Mouse (Mus musculus): ENCODE measurements at regions not wholly inside any gene's neighbourhood (a gene's known extent, or its start where the extent isn't known, plus 50 kb on each side); places are given as distances from the start of the nearest gene placed in this dataset.
A peak's percentile ranks its signal among the peaks of the same experiment; 100 is the strongest.

- Histone ChIP-seq H3K36me3 (ENCODE audit: control insufficient read depth, insufficient read depth, low read length) (0 out of 2 replicates have a peak, but pooled peaks cover 3% of the 10 kb centered on the region), H3K9me3 (ENCODE audit: control insufficient read depth, low read length) (no peaks in the 10 kb centered on the region), H3K4me3 (ENCODE audit: control insufficient read depth in 1 of 2, insufficient read depth in 1 of 2, low read depth in 1 of 2, low read length in 2 of 2) (no peak overlapping the region), H3K27ac (replicated peaks in 1 of 2; ENCODE audit: control insufficient read depth in 1 of 2, insufficient read depth in 1 of 2, low read depth in 2 of 2, low read length in 2 of 2) (no peak overlapping the region), H3K27me3 (ENCODE audit: control insufficient read depth, insufficient read depth, low read length) (no peaks in the 10 kb centered on the region), H3K4me1 (ENCODE audit: control insufficient read depth in 2 of 2, insufficient read depth in 2 of 2, low read length in 2 of 2) (peaks cover 12 to 15% of the 10 kb centered on the region in 2 experiments; a peak in 3 of 4 replicates), H3K9ac (ENCODE audit: low read length) (no peak overlapping the region), H3K4me2 (ENCODE audit: low read length) (no peak overlapping the region)
- ATAC-seq (ENCODE audit: insufficient number of reproducible peaks, insufficient read depth, low FRiP score, low read depth), result no peak
- WGBS, result 67% methylated on average over 9 of the region's 9 CpGs
Observed at GRCm38 (mm10) chr11:113122137-113122536, 340.1 kb downstream of the Sox9 start.

GRCm38 (mm10) chr11:113122964-113123363 lies 340.9 kb downstream of the Sox9 start:
- Histone ChIP-seq H3K9me3 (ENCODE audit: control insufficient read depth, low read length) (no peaks in the 10 kb centered on the region), H3K36me3 (ENCODE audit: control insufficient read depth, insufficient read depth, low read length) (0 out of 2 replicates have a peak, but pooled peaks cover 3% of the 10 kb centered on the region), H3K4me3 (ENCODE audit: control insufficient read depth in 1 of 2, insufficient read depth in 1 of 2, low read depth in 1 of 2, low read length in 2 of 2) (no peak overlapping the region), H3K4me2 (ENCODE audit: low read length) (no peak overlapping the region), H3K4me1 (ENCODE audit: control insufficient read depth in 2 of 2, insufficient read depth in 2 of 2, low read length in 2 of 2) (peaks cover 12 to 15% of the 10 kb centered on the region in 2 experiments; a peak in 3 of 4 replicates), H3K27ac (replicated peaks in 1 of 2; ENCODE audit: control insufficient read depth in 1 of 2, insufficient read depth in 1 of 2, low read depth in 2 of 2, low read length in 2 of 2) (no peak overlapping the region), H3K27me3 (ENCODE audit: control insufficient read depth, insufficient read depth, low read length) (no peaks in the 10 kb centered on the region), H3K9ac (ENCODE audit: low read length) (no peak overlapping the region)
- ATAC-seq (ENCODE audit: insufficient number of reproducible peaks, insufficient read depth, low FRiP score, low read depth), result no peak
- WGBS, result 43% methylated on average over 2 of the region's 2 CpGs

GRCm38 (mm10) chr11:113125832-113126231 lies 343.8 kb downstream of the Sox9 start:
- Histone ChIP-seq H3K27ac (replicated peaks in 1 of 2; ENCODE audit: control insufficient read depth in 1 of 2, insufficient read depth in 1 of 2, low read depth in 2 of 2, low read length in 2 of 2) (no peak overlapping the region), H3K4me3 (ENCODE audit: control insufficient read depth in 1 of 2, insufficient read depth in 1 of 2, low read depth in 1 of 2, low read length in 2 of 2) (no peak overlapping the region), H3K4me2 (ENCODE audit: low read length) (no peak overlapping the region), H3K4me1 (ENCODE audit: control insufficient read depth in 2 of 2, insufficient read depth in 2 of 2, low read length in 2 of 2) (peaks cover 12 to 15% of the 10 kb centered on the region in 2 experiments; a peak in 3 of 4 replicates), H3K27me3 (ENCODE audit: control insufficient read depth, insufficient read depth, low read length) (no peaks in the 10 kb centered on the region), H3K36me3 (ENCODE audit: control insufficient read depth, insufficient read depth, low read length) (0 out of 2 replicates have a peak, but pooled peaks cover 3% of the 10 kb centered on the region), H3K9ac (ENCODE audit: low read length) (no peak overlapping the region), H3K9me3 (ENCODE audit: control insufficient read depth, low read length) (no peaks in the 10 kb centered on the region)
- no peak for ATAC-seq (ENCODE audit: insufficient number of reproducible peaks, insufficient read depth, low FRiP score, low read depth)
- WGBS, result 80% methylated on average over 7 of the region's 7 CpGs

GRCm38 (mm10) chr11:113129192-113129591 lies 347.2 kb downstream of the Sox9 start:
- Histone ChIP-seq H3K36me3 (ENCODE audit: control insufficient read depth, insufficient read depth, low read length) (0 out of 2 replicates have a peak, but pooled peaks cover 3% of the 10 kb centered on the region), H3K4me1 (ENCODE audit: control insufficient read depth in 2 of 2, insufficient read depth in 2 of 2, low read length in 2 of 2) (no peaks in the 10 kb centered on the region; a peak in 1 of 4 replicates), H3K4me2 (ENCODE audit: low read length) (no peak overlapping the region), H3K27ac (replicated peaks in 1 of 2; ENCODE audit: control insufficient read depth in 1 of 2, insufficient read depth in 1 of 2, low read depth in 2 of 2, low read length in 2 of 2) (no peak overlapping the region), H3K9ac (ENCODE audit: low read length) (no peak overlapping the region), H3K4me3 (ENCODE audit: control insufficient read depth in 1 of 2, insufficient read depth in 1 of 2, low read depth in 1 of 2, low read length in 2 of 2) (no peak overlapping the region), H3K9me3 (ENCODE audit: control insufficient read depth, low read length) (no peaks in the 10 kb centered on the region), H3K27me3 (ENCODE audit: control insufficient read depth, insufficient read depth, low read length) (no peaks in the 10 kb centered on the region)
- no peak for ATAC-seq (ENCODE audit: insufficient number of reproducible peaks, insufficient read depth, low FRiP score, low read depth)
- WGBS, result 91% methylated on average over 5 of the region's 5 CpGs

GRCm38 (mm10) chr11:113129975-113130374 lies 348.0 kb downstream of the Sox9 start:
- no peak overlapping the region for H3K4me3 ChIP-seq (ENCODE audit: control insufficient read depth in 1 of 2, insufficient read depth in 1 of 2, low read depth in 1 of 2, low read length in 2 of 2)
- no peak overlapping the region for H3K4me2 ChIP-seq (ENCODE audit: low read length)
- H3K27ac ChIP-seq (replicated peaks in 1 of 2; ENCODE audit: control insufficient read depth in 1 of 2, insufficient read depth in 1 of 2, low read depth in 2 of 2, low read length in 2 of 2), result no peak overlapping the region
- ATAC-seq (ENCODE audit: insufficient number of reproducible peaks, insufficient read depth, low FRiP score, low read depth), result no peak
- WGBS, result 79% methylated on average over 7 of the region's 7 CpGs
- no peak overlapping the region for H3K9ac ChIP-seq (ENCODE audit: low read length)
- no peaks in the 10 kb centered on the region; a peak in 1 of 4 replicates for H3K4me1 ChIP-seq (ENCODE audit: control insufficient read depth in 2 of 2, insufficient read depth in 2 of 2, low read length in 2 of 2)
- 0 out of 2 replicates have a peak, but pooled peaks cover 3% of the 10 kb centered on the region for H3K36me3 ChIP-seq (ENCODE audit: control insufficient read depth, insufficient read depth, low read length)
- no peaks in the 10 kb centered on the region for H3K9me3 ChIP-seq (ENCODE audit: control insufficient read depth, low read length)
- H3K27me3 ChIP-seq (ENCODE audit: control insufficient read depth, insufficient read depth, low read length), result no peaks in the 10 kb centered on the region

GRCm38 (mm10) chr11:113132078-113133064 lies 350.3 kb downstream of the Sox9 start:
- WGBS, result 73% methylated on average over 23 of the region's 23 CpGs
- ATAC-seq (ENCODE audit: insufficient number of reproducible peaks, insufficient read depth, low FRiP score, low read depth), result peak; percentile 47; the same call in 1 of the 2 replicates
- H3K36me3 ChIP-seq (ENCODE audit: control insufficient read depth, insufficient read depth, low read length), result no peaks in the 10 kb centered on the region
- H3K27ac ChIP-seq (replicated peaks in 1 of 2; ENCODE audit: control insufficient read depth in 1 of 2, insufficient read depth in 1 of 2, low read depth in 2 of 2, low read length in 2 of 2), result no peak overlapping the region
- H3K9me3 ChIP-seq (ENCODE audit: control insufficient read depth, low read length), result no peaks in the 10 kb centered on the region
- H3K4me1 ChIP-seq (ENCODE audit: control insufficient read depth in 2 of 2, insufficient read depth in 2 of 2, low read length in 2 of 2), result no peaks in the 10 kb centered on the region; a peak in 1 of 4 replicates
- no peak overlapping the region for H3K4me2 ChIP-seq (ENCODE audit: low read length)
- no peak overlapping the region for H3K9ac ChIP-seq (ENCODE audit: low read length)
- H3K4me3 ChIP-seq (ENCODE audit: control insufficient read depth in 1 of 2, insufficient read depth in 1 of 2, low read depth in 1 of 2, low read length in 2 of 2), result no peak overlapping the region
- no peaks in the 10 kb centered on the region for H3K27me3 ChIP-seq (ENCODE audit: control insufficient read depth, insufficient read depth, low read length)

- no peak overlapping the region for H3K27ac ChIP-seq (replicated peaks in 1 of 2; ENCODE audit: control insufficient read depth in 1 of 2, insufficient read depth in 1 of 2, low read depth in 2 of 2, low read length in 2 of 2)
Observed at GRCm38 (mm10) chr11:113133407-113133806, 351.4 kb downstream of the Sox9 start.

More at GRCm38 (mm10) chr11:113133407-113133806, 351.4 kb downstream of the Sox9 start:
- no peaks in the 10 kb centered on the region; a peak in 1 of 4 replicates for H3K4me1 ChIP-seq (ENCODE audit: control insufficient read depth in 2 of 2, insufficient read depth in 2 of 2, low read length in 2 of 2)
- no peak overlapping the region for H3K4me3 ChIP-seq (ENCODE audit: control insufficient read depth in 1 of 2, insufficient read depth in 1 of 2, low read depth in 1 of 2, low read length in 2 of 2)
- H3K36me3 ChIP-seq (ENCODE audit: control insufficient read depth, insufficient read depth, low read length), result no peaks in the 10 kb centered on the region
- H3K4me2 ChIP-seq (ENCODE audit: low read length), result no peak overlapping the region
- no peaks in the 10 kb centered on the region for H3K27me3 ChIP-seq (ENCODE audit: control insufficient read depth, insufficient read depth, low read length)
- no peak for ATAC-seq (ENCODE audit: insufficient number of reproducible peaks, insufficient read depth, low FRiP score, low read depth)
- H3K9me3 ChIP-seq (ENCODE audit: control insufficient read depth, low read length), result no peaks in the 10 kb centered on the region
- 80% methylated on average over 4 of the region's 4 CpGs for WGBS
- H3K9ac ChIP-seq (ENCODE audit: low read length), result no peak overlapping the region

Measured in heart, embryonic 14.5 days (tissue).